Mouse (Mus musculus): ENCODE results near the gene Tmem91. TPM values are rescaled to one million over a fixed set of nuclear protein-coding genes. Genes with fewer than 3 reads are reported as not detected.

Tmem91 gene
- total and polyA plus RNA-seq, 3 experiments, result 0.55 to 1.3 TPM; not detected in 1

DNA sequence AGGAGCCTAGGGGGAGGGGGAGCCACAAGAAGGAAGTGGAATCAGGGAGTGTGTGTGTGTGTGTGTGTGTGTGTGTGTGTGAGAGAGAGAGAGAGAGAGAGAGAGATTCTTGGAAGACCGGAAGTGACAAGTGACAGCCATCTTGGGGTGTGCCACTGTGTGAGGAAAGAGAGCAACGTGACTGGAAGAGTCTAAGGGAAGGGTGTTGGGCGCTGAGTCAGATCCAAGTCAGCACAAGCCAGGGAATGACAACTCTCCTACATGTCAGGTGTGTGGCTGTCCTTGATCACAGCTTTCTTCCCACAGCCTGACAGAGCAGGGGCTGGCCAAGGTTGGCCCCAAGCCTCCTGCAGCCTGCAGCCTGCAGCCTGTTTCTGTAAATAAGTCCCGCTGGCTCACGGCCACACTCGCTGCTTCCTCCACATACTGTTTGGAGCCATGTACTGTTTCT, 30.9 kb upstream of the Tmem91 start:
- Histone ChIP-seq H3K4me2 (ENCODE audit: insufficient read depth, low read depth, poor library complexity, severe bottlenecking) (no peak overlapping the region), H3K9me3 (replicated peaks; ENCODE audit: low read length) (peaks cover 16% of the 10 kb centered on the region), H3K27ac (ENCODE audit: insufficient read depth, low read depth) (peak overlapping the region; percentile 11; the same call in 1 of the 2 replicates), H3K36me3 (replicated peaks in 1 of 2; ENCODE audit: control insufficient read depth in 1 of 2, insufficient read depth in 1 of 2, low read length in 1 of 2) (peaks cover 46 to 83% of the 10 kb centered on the region in 2 experiments), H3K9ac (ENCODE audit: insufficient read depth, low read depth) (no peak overlapping the region), H3K27me3 (replicated peaks) (no peaks in the 10 kb centered on the region), H3K4me3 (replicated peaks in 1 of 3; ENCODE audit: low read depth in 2 of 3, low read length in 2 of 3, poor library complexity in 1 of 3) (no peak overlapping the region), H3K4me1 (ENCODE audit: control insufficient read depth in 1 of 2, insufficient read depth in 2 of 2) (peaks cover 25 to 58% of the 10 kb centered on the region in 2 experiments), H3K79me2 (replicated peaks; ENCODE audit: control insufficient read depth, extremely low read depth, insufficient read depth, poor library complexity, severe bottlenecking) (no peaks in the 10 kb centered on the region)
- DNase-seq (ENCODE audit: extremely low read depth), result no peak
- dilution Hi-C loops (cut with MboI; ENCODE audit: extremely low pct_ligation_motif_present, extremely low pct_unique_long_range_greater_than_20kb, low sequenced_read_pairs), result no loop called here
- no peak for TF ChIP-seq POLR2A (IDR thresholded peaks at IDR 0.05; ENCODE audit: low read depth, low read length)
- TF ChIP-seq POLR2AphosphoS2 (IDR thresholded peaks at IDR 0.05; ENCODE audit: low read depth, low read length), result no peak
- in situ Hi-C loops (cut with MboI; ENCODE audit: low pct_ligation_motif_present, low pct_unique_long_range_greater_than_20kb, low sequenced_read_pairs), result no loop called here

GRCm38 (mm10) chr7:25704716-25705364, 29.9 kb upstream of the Tmem91 start:
- no peak overlapping the region for H3K27ac ChIP-seq (ENCODE audit: insufficient read depth, low read depth)
- peaks cover 19 to 49% of the 10 kb centered on the region in 2 experiments for H3K4me1 ChIP-seq (ENCODE audit: control insufficient read depth in 1 of 2, insufficient read depth in 2 of 2)
- H3K9ac ChIP-seq (ENCODE audit: insufficient read depth, low read depth), result no peak overlapping the region
- no peaks in the 10 kb centered on the region for H3K79me2 ChIP-seq (replicated peaks; ENCODE audit: control insufficient read depth, extremely low read depth, insufficient read depth, poor library complexity, severe bottlenecking)
- H3K27me3 ChIP-seq (replicated peaks), result no peaks in the 10 kb centered on the region
- in situ Hi-C loops (cut with MboI; ENCODE audit: low pct_ligation_motif_present, low pct_unique_long_range_greater_than_20kb, low sequenced_read_pairs), result no loop called here
- peaks cover 22% of the 10 kb centered on the region for H3K9me3 ChIP-seq (replicated peaks; ENCODE audit: low read length)
- H3K36me3 ChIP-seq (replicated peaks in 1 of 2; ENCODE audit: control insufficient read depth in 1 of 2, insufficient read depth in 1 of 2, low read length in 1 of 2), result peaks cover 47 to 84% of the 10 kb centered on the region in 2 experiments
- TF ChIP-seq CHD1 (IDR thresholded peaks at IDR 0.05; ENCODE audit: low read depth, low read length), result no peak
- TF ChIP-seq POLR2A (IDR thresholded peaks at IDR 0.05; ENCODE audit: low read depth, low read length), result no peak
- TF ChIP-seq ZNF384 (IDR thresholded peaks at IDR 0.05; ENCODE audit: low read depth, low read length), result no peak
- TF ChIP-seq ZMIZ1 (IDR thresholded peaks at IDR 0.05; ENCODE audit: low read depth, low read length), result no peak
- no peak for TF ChIP-seq ELF1 (IDR thresholded peaks at IDR 0.05; ENCODE audit: low read depth, low read length)
- no peak for TF ChIP-seq USF2 (conservative IDR thresholded peaks at IDR 0.05; ENCODE audit: low read depth, low read length)
- no peak for TF ChIP-seq TCF12 (IDR thresholded peaks at IDR 0.05; ENCODE audit: low read depth, low read length)
- no peak for TF ChIP-seq MEF2A (IDR thresholded peaks at IDR 0.05; ENCODE audit: borderline replicate concordance, low read depth, low read length)
- no peak for TF ChIP-seq USF1 (IDR thresholded peaks at IDR 0.05; ENCODE audit: low read depth, low read length)
- no peak for TF ChIP-seq ETS1 (conservative IDR thresholded peaks at IDR 0.05; ENCODE audit: low read depth, low read length)
- H3K4me3 ChIP-seq (replicated peaks in 1 of 3; ENCODE audit: low read depth in 2 of 3, low read length in 2 of 3, poor library complexity in 1 of 3), result no peak overlapping the region
- dilution Hi-C loops (cut with MboI; ENCODE audit: extremely low pct_ligation_motif_present, extremely low pct_unique_long_range_greater_than_20kb, low sequenced_read_pairs), result no loop called here
- no peak for DNase-seq (ENCODE audit: extremely low read depth)
- no peak overlapping the region for H3K4me2 ChIP-seq (ENCODE audit: insufficient read depth, low read depth, poor library complexity, severe bottlenecking)

- Histone ChIP-seq H3K4me2 (ENCODE audit: insufficient read depth, low read depth, poor library complexity, severe bottlenecking) (no peak overlapping the region), H3K9ac (ENCODE audit: insufficient read depth, low read depth) (no peak overlapping the region), H3K36me3 (replicated peaks in 1 of 2; ENCODE audit: control insufficient read depth in 1 of 2, insufficient read depth in 1 of 2, low read length in 1 of 2) (peaks cover 50 to 87% of the 10 kb centered on the region in 2 experiments), H3K27ac (ENCODE audit: insufficient read depth, low read depth) (no peak overlapping the region), H3K79me2 (replicated peaks; ENCODE audit: control insufficient read depth, extremely low read depth, insufficient read depth, poor library complexity, severe bottlenecking) (no peaks in the 10 kb centered on the region), H3K27me3 (replicated peaks) (no peaks in the 10 kb centered on the region), H3K4me1 (ENCODE audit: control insufficient read depth in 1 of 2, insufficient read depth in 2 of 2) (peaks cover 19 to 41% of the 10 kb centered on the region in 2 experiments), H3K9me3 (replicated peaks; ENCODE audit: low read length) (peaks cover 25% of the 10 kb centered on the region), H3K4me3 (replicated peaks in 1 of 3; ENCODE audit: low read depth in 2 of 3, low read length in 2 of 3, poor library complexity in 1 of 3) (no peak overlapping the region)
- in situ Hi-C loops (cut with MboI; ENCODE audit: low pct_ligation_motif_present, low pct_unique_long_range_greater_than_20kb, low sequenced_read_pairs), result no loop called here
- no peak for TF ChIP-seq MAX (IDR thresholded peaks at IDR 0.05; ENCODE audit: low read length)
- TF ChIP-seq SMC3 (IDR thresholded peaks at IDR 0.05; ENCODE audit: low read depth, low read length), result no peak
- TF ChIP-seq GABPA (IDR thresholded peaks at IDR 0.05; ENCODE audit: insufficient replicate concordance, low read depth, low read length), result no peak
- TF ChIP-seq ELF1 (IDR thresholded peaks at IDR 0.05; ENCODE audit: low read depth, low read length), result no peak
- no peak for TF ChIP-seq MXI1 (IDR thresholded peaks at IDR 0.05; ENCODE audit: low read depth, low read length)
- TF ChIP-seq E2F4 (IDR thresholded peaks at IDR 0.05; ENCODE audit: insufficient replicate concordance, low read depth, low read length), result no peak
- TF ChIP-seq TBP (conservative IDR thresholded peaks at IDR 0.05; ENCODE audit: low read depth, low read length), result no peak
- no peak for TF ChIP-seq ETS1 (conservative IDR thresholded peaks at IDR 0.05; ENCODE audit: low read depth, low read length)
- TF ChIP-seq JUN (IDR thresholded peaks at IDR 0.05; ENCODE audit: insufficient read depth, low read depth, low read length), result no peak
- no peak for TF ChIP-seq ZMIZ1 (IDR thresholded peaks at IDR 0.05; ENCODE audit: low read depth, low read length)
- TF ChIP-seq BHLHE40 (IDR thresholded peaks at IDR 0.05; ENCODE audit: low read depth, low read length), result no peak
- DNase-seq (ENCODE audit: extremely low read depth), result no peak
- dilution Hi-C loops (cut with MboI; ENCODE audit: extremely low pct_ligation_motif_present, extremely low pct_unique_long_range_greater_than_20kb, low sequenced_read_pairs), result no loop called here
Measured at GRCm38 (mm10) chr7:25703793-25704494, 29.0 kb upstream of the Tmem91 start.
